Comparison of ENCODE assay signal across 8 mouse cellular contexts in the genomic region with DNA sequence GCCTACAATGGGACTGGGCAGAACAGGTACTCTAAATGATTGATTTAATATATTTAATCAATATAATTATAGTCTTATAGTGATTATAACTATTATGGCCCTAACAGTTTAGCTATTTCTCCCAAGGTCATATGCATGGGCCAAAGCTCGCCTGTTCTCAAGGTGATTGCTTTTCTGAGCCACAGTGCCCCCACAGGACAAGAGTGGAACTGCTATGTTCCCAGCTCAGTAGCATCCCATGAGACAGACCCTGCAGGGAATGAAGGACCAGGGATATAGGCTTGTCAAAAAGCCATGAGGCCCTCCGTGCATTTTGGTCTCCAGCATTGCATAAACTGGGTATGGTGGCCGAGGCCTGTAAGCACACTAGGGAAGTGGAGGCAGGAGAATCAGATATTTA. TPM values are rescaled to one million over a fixed set of nuclear protein-coding genes. Genes with fewer than 3 reads are reported as not detected.
DNase-seq lines count a peak whose midpoint lies in the region; ATAC-seq and TF ChIP-seq lines count a peak whose summit lies in the region.

No protein-coding gene starts in this region.

- no peak overlapping the region for H3K9ac ChIP-seq in CH12.LX (ENCODE audit: insufficient read depth, low read depth)
- H3K9ac ChIP-seq in lung, postnatal 0 days (replicated peaks; ENCODE audit: low read depth): no peak overlapping the region

- in situ Hi-C loops in CH12.LX (cut with MboI; ENCODE audit: low pct_ligation_motif_present, low pct_unique_long_range_greater_than_20kb, low sequenced_read_pairs): no loop called here

- no peak overlapping the region for H3K4me3 ChIP-seq in CH12.LX (replicated peaks in 1 of 3; ENCODE audit: low read depth in 2 of 3, low read length in 2 of 3, poor library complexity in 1 of 3)
- H3K4me3 ChIP-seq in lung, postnatal 0 days (ENCODE audit: low read depth, low read length): no peak overlapping the region

- no peak for ATAC-seq in lung, postnatal 0 days
- no peak for ATAC-seq in erythroid progenitor cell, adult 5-6 weeks (replicated peaks; ENCODE audit: low FRiP score, poor library complexity, severe bottlenecking)

- TF ChIP-seq RAD21 in CH12.LX (IDR thresholded peaks at IDR 0.05; ENCODE audit: low read depth, low read length): peak; percentile 54

- no peak for TF ChIP-seq POLR2A in CH12.LX (IDR thresholded peaks at IDR 0.05; ENCODE audit: low read depth, low read length)

- no peak overlapping the region for H3K27ac ChIP-seq in CH12.LX (ENCODE audit: insufficient read depth, low read depth)
- no peak overlapping the region for H3K27ac ChIP-seq in lung, postnatal 0 days (ENCODE audit: low read length)

- H3K27me3 ChIP-seq in CH12.LX (replicated peaks): no peaks in the 10 kb centered on the region
- H3K27me3 ChIP-seq in lung, postnatal 0 days (replicated peaks; ENCODE audit: insufficient read depth, low read length): peaks cover 21% of the 10 kb centered on the region

- WGBS in lung, postnatal 0 days: 22% methylated on average over 3 of the region's 3 CpGs

- no peaks in the 10 kb centered on the region for H3K36me3 ChIP-seq in CH12.LX (replicated peaks in 1 of 2; ENCODE audit: control insufficient read depth in 1 of 2, insufficient read depth in 1 of 2, low read length in 1 of 2)
- no peaks in the 10 kb centered on the region for H3K36me3 ChIP-seq in lung, postnatal 0 days (ENCODE audit: insufficient read depth, low read length)

- H3K4me2 ChIP-seq in CH12.LX (ENCODE audit: insufficient read depth, low read depth, poor library complexity, severe bottlenecking): no peak overlapping the region
- H3K4me2 ChIP-seq in lung, postnatal 0 days (replicated peaks; ENCODE audit: low read depth, low read length): no peak overlapping the region

- DNase-seq in CH12.LX (ENCODE audit: extremely low read depth) (peak; percentile 56), adipocyte (ENCODE audit: low spot score) (peak; percentile 65)
- peak; percentile 81 for DNase-seq in embryo, embryonic 10 days (ENCODE audit: low spot score)
- peak; percentile 21 for DNase-seq in gastrocnemius, postnatal 25 days
- DNase-seq in kidney, postnatal 25 days: peak; percentile 54 to 79
- peak; percentile 55 for DNase-seq in lung, postnatal 0 days (ENCODE audit: low spot score)
- DNase-seq in right cerebral cortex, adult 18-20 months: peak; percentile 59

- no peaks in the 10 kb centered on the region for H3K79me2 ChIP-seq in CH12.LX (replicated peaks; ENCODE audit: control insufficient read depth, extremely low read depth, insufficient read depth, poor library complexity, severe bottlenecking)

- peak; percentile 65 to 67 for TF ChIP-seq CTCF in CH12.LX (conservative IDR thresholded peaks at IDR 0.05 in 1 of 2, IDR thresholded peaks at IDR 0.05 in 1 of 2; ENCODE audit: low read depth in 2 of 2, low read length in 2 of 2)
- TF ChIP-seq CTCF in lung, postnatal 0 days (IDR thresholded peaks at IDR 0.05): peak; percentile 84

- no peaks in the 10 kb centered on the region for H3K4me1 ChIP-seq in CH12.LX (ENCODE audit: control insufficient read depth in 1 of 2, insufficient read depth in 2 of 2)
- H3K4me1 ChIP-seq in lung, postnatal 0 days (ENCODE audit: insufficient read depth, low read depth, low read length): no peaks in the 10 kb centered on the region; the same call in 1 of the 2 replicates

- no peak for TF ChIP-seq EP300 in CH12.LX (IDR thresholded peaks at IDR 0.05; ENCODE audit: low read length)
- TF ChIP-seq EP300 in lung, postnatal 0 days (IDR thresholded peaks at IDR 0.05): no peak

- no peaks in the 10 kb centered on the region for H3K9me3 ChIP-seq in CH12.LX (replicated peaks; ENCODE audit: low read length)
- H3K9me3 ChIP-seq in lung, postnatal 0 days (ENCODE audit: low read length): no peaks in the 10 kb centered on the region

- dilution Hi-C loops in CH12.LX (cut with MboI; ENCODE audit: extremely low pct_ligation_motif_present, extremely low pct_unique_long_range_greater_than_20kb, low sequenced_read_pairs): no loop called here

TF ChIP-seq in CH12.LX, 34 proteins besides CTCF, POLR2A, EP300 and RAD21:
- TF ChIP-seq UBTF (IDR thresholded peaks at IDR 0.05; ENCODE audit: low read depth, low read length): no peak
- TF ChIP-seq ZC3H11A (IDR thresholded peaks at IDR 0.05; ENCODE audit: low read depth, low read length): no peak
- TF ChIP-seq ETS1 (conservative IDR thresholded peaks at IDR 0.05; ENCODE audit: low read depth, low read length): no peak
- no peak for TF ChIP-seq PAX5 (IDR thresholded peaks at IDR 0.05; ENCODE audit: low read length)
- TF ChIP-seq MEF2A (IDR thresholded peaks at IDR 0.05; ENCODE audit: borderline replicate concordance, low read depth, low read length): no peak
- no peak for TF ChIP-seq USF2 (conservative IDR thresholded peaks at IDR 0.05; ENCODE audit: low read depth, low read length)
- peak; percentile 27; the same call in 1 of the 2 replicates for TF ChIP-seq SMC3 (IDR thresholded peaks at IDR 0.05; ENCODE audit: low read depth, low read length)
TF ChIP-seq in CH12.LX: peak in this region for 1.

RNA-seq across cellular contexts. Expression of a gene that starts 3.1 kb away (rescaled TPM):
- total RNA-seq in CH12.LX (2012; rRNA removed) (not detected in 2 replicates), CH12.LX (2014; rRNA removed) (not detected in 2 replicates)
- not detected in 2 replicates for polyA plus RNA-seq in CH12.LX (2012; ENCODE audit: insufficient read length, low read depth)
- 1 to 10 TPM in 1 of 2 experiments, under 1 TPM in 1; 0.72 to 1.3 TPM for total RNA-seq in gastrocnemius, postnatal 25 days (2021)
- polyA plus RNA-seq in lung, postnatal 0 days (2015; fragmentation: Nextera tagmentation; extraction: Ambion mirVana): 0.31 and 0.39 TPM in 2 replicates
- total RNA-seq in erythroid progenitor cell, adult 5-6 weeks (2015; ENCODE audit: low replicate concordance): not detected in 2 replicates
- total RNA-seq in erythroid progenitor cell, adult 5-6 weeks (2017; ENCODE audit: low replicate concordance): not detected in 2 replicates

Comparison
In these comparisons a context has a peak if more than half of its experiments do, and no peak if none do; other contexts are left out.
1. DNase-seq: peak in every context shown above with its lines; median percentile 81 in embryo, embryonic 10 days; 66 in kidney, postnatal 25 days; 65 in adipocyte; 59 in right cerebral cortex, adult 18-20 months; 56 in CH12.LX; 55 in lung, postnatal 0 days; 21 in gastrocnemius, postnatal 25 days.